Mouse (Mus musculus): ENCODE results near the gene Eif2s2.

DNA sequence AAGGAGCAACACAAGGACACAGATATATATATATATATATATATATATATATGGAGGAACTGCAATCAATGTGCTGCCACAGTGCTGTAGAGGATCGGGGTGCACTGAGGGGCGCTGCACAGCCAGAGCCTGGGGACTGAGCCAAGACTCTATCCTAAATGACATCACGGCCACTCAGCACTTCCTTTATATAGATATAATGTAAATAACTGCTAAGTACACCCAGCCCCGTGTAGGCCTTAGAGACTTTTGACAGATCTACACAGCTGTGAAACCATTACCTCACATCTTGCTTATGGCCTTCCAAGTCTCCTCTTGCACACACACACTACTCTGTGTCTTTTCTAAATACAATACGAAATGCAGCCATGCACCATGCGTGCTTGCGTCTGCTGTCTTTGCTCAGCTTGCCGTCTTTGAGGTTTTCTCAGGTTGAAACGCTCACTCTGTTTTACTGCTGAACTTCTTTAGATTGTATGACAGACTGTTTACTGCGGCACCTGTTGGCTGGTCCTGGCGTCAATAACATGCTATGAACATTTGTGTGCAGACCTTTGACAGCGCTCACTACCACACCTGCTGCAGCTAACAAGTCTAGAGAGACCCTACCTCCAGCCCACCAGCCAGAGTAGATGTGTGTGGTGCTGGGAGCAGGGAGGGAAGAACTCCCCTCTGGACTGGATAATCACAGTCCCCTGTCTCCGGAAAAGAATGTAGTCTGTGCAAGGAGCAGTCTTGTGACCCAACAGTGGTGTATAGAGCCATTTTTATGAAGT lies 25.3 kb upstream of the Eif2s2 start:
- TF ChIP-seq POLR2A (IDR thresholded peaks at IDR 0.05; ENCODE audit: control insufficient read depth, low read depth, low read length) (no peak), CTCF (IDR thresholded peaks at IDR 0.05; ENCODE audit: control insufficient read depth, insufficient read depth, insufficient replicate concordance, low read depth, low read length) (no peak)

All from testis, adult 2 months (tissue).